Mouse (Mus musculus): Measurements from ENCODE around the gene Atp8a2. TPM values are rescaled to one million over a fixed set of nuclear protein-coding genes. Genes with fewer than 3 reads are reported as not detected.

Atp8a2 gene
- polyA plus RNA-seq, 1 experiment from 2014 or later = 0.59 TPM

GRCm38 (mm10) chr14:59692164-59692563 lies 504.8 kb downstream of the Atp8a2 start:
- Histone ChIP-seq H3K27ac (no peak overlapping the region), H3K4me1 (replicated peaks; ENCODE audit: insufficient read depth, low read length) (peaks cover 9% of the 10 kb centered on the region; the same call in 1 of the 2 replicates), H3K4me3 (replicated peaks; ENCODE audit: low read depth, low read length) (no peak overlapping the region), H3K4me2 (ENCODE audit: low read length) (no peak overlapping the region), H3K9me3 (replicated peaks; ENCODE audit: low read length) (no peaks in the 10 kb centered on the region), H3K27me3 (ENCODE audit: insufficient read depth, low read length) (no peaks in the 10 kb centered on the region), H3K36me3 (ENCODE audit: insufficient read depth, low read length) (no peaks in the 10 kb centered on the region), H3K9ac (ENCODE audit: low read depth, low read length) (no peak overlapping the region)
- 80% methylated on average over 6 of the region's 6 CpGs for WGBS
- DNase-seq (ENCODE audit: low spot score) (no peak), ATAC-seq (replicated peaks; ENCODE audit: low FRiP score, low read depth) (no peak)
- no peak for TF ChIP-seq CTCF (IDR thresholded peaks at IDR 0.05; ENCODE audit: low read depth)

GRCm38 (mm10) chr14:59691402-59691801 lies 505.6 kb downstream of the Atp8a2 start:
- no peaks in the 10 kb centered on the region for H3K27me3 ChIP-seq (ENCODE audit: insufficient read depth, low read length)
- no peak overlapping the region for H3K27ac ChIP-seq
- no peak for TF ChIP-seq CTCF (IDR thresholded peaks at IDR 0.05; ENCODE audit: low read depth)
- no peaks in the 10 kb centered on the region for H3K9me3 ChIP-seq (replicated peaks; ENCODE audit: low read length)
- H3K4me2 ChIP-seq (ENCODE audit: low read length) = no peak overlapping the region
- DNase-seq (ENCODE audit: low spot score) = no peak
- 37% methylated on average over 13 of the region's 13 CpGs for WGBS
- H3K4me3 ChIP-seq (replicated peaks; ENCODE audit: low read depth, low read length) = no peak overlapping the region
- no peak for ATAC-seq (replicated peaks; ENCODE audit: low FRiP score, low read depth)
- H3K9ac ChIP-seq (ENCODE audit: low read depth, low read length) = no peak overlapping the region
- peaks cover 9% of the 10 kb centered on the region; the same call in 1 of the 2 replicates for H3K4me1 ChIP-seq (replicated peaks; ENCODE audit: insufficient read depth, low read length)
- H3K36me3 ChIP-seq (ENCODE audit: insufficient read depth, low read length) = no peaks in the 10 kb centered on the region

GRCm38 (mm10) chr14:59690954-59691353 lies 506.0 kb downstream of the Atp8a2 start:
- H3K9me3 ChIP-seq (replicated peaks; ENCODE audit: low read length) = no peaks in the 10 kb centered on the region
- no peak for ATAC-seq (replicated peaks; ENCODE audit: low FRiP score, low read depth)
- H3K27me3 ChIP-seq (ENCODE audit: insufficient read depth, low read length) = no peaks in the 10 kb centered on the region
- no peak overlapping the region for H3K4me2 ChIP-seq (ENCODE audit: low read length)
- no peak for TF ChIP-seq CTCF (IDR thresholded peaks at IDR 0.05; ENCODE audit: low read depth)
- DNase-seq (ENCODE audit: low spot score) = no peak
- no peaks in the 10 kb centered on the region for H3K36me3 ChIP-seq (ENCODE audit: insufficient read depth, low read length)
- peaks cover 9% of the 10 kb centered on the region; the same call in 1 of the 2 replicates for H3K4me1 ChIP-seq (replicated peaks; ENCODE audit: insufficient read depth, low read length)
- 45% methylated on average over 12 of the region's 12 CpGs for WGBS
- H3K9ac ChIP-seq (ENCODE audit: low read depth, low read length) = no peak overlapping the region
- no peak overlapping the region for H3K27ac ChIP-seq
- no peak overlapping the region for H3K4me3 ChIP-seq (replicated peaks; ENCODE audit: low read depth, low read length)

- Histone ChIP-seq H3K9ac (ENCODE audit: low read depth, low read length) (no peak overlapping the region), H3K4me1 (replicated peaks; ENCODE audit: insufficient read depth, low read length) (peaks cover 9% of the 10 kb centered on the region; the same call in 1 of the 2 replicates), H3K36me3 (ENCODE audit: insufficient read depth, low read length) (no peaks in the 10 kb centered on the region), H3K27ac (no peak overlapping the region), H3K4me3 (replicated peaks; ENCODE audit: low read depth, low read length) (no peak overlapping the region), H3K9me3 (replicated peaks; ENCODE audit: low read length) (no peaks in the 10 kb centered on the region), H3K27me3 (ENCODE audit: insufficient read depth, low read length) (no peaks in the 10 kb centered on the region), H3K4me2 (ENCODE audit: low read length) (no peak overlapping the region)
- WGBS = 49% methylated on average over 4 of the region's 4 CpGs
- peak; percentile 72 for DNase-seq (ENCODE audit: low spot score)
- TF ChIP-seq CTCF (IDR thresholded peaks at IDR 0.05; ENCODE audit: low read depth) = no peak
- ATAC-seq (replicated peaks; ENCODE audit: low FRiP score, low read depth) = no peak
These were observed 507.4 kb downstream of the Atp8a2 start for GRCm38 (mm10) chr14:59689596-59689995.

- ATAC-seq (replicated peaks; ENCODE audit: low FRiP score, low read depth) (no peak), DNase-seq (ENCODE audit: low spot score) (no peak)
- H3K9me3 ChIP-seq (replicated peaks; ENCODE audit: low read length) = no peaks in the 10 kb centered on the region
- WGBS = 77% methylated on average over 5 of the region's 5 CpGs
- H3K4me2 ChIP-seq (ENCODE audit: low read length) = no peak overlapping the region
- peaks cover 7% of the 10 kb centered on the region; the same call in 1 of the 2 replicates for H3K4me1 ChIP-seq (replicated peaks; ENCODE audit: insufficient read depth, low read length)
- H3K27me3 ChIP-seq (ENCODE audit: insufficient read depth, low read length) = no peaks in the 10 kb centered on the region
- H3K27ac ChIP-seq = no peak overlapping the region
- H3K9ac ChIP-seq (ENCODE audit: low read depth, low read length) = no peak overlapping the region
- no peak for TF ChIP-seq CTCF (IDR thresholded peaks at IDR 0.05; ENCODE audit: low read depth)
- H3K4me3 ChIP-seq (replicated peaks; ENCODE audit: low read depth, low read length) = no peak overlapping the region
- H3K36me3 ChIP-seq (ENCODE audit: insufficient read depth, low read length) = no peaks in the 10 kb centered on the region
These were observed 510.8 kb downstream of the Atp8a2 start for GRCm38 (mm10) chr14:59686229-59686628.

- no peaks in the 10 kb centered on the region for H3K27me3 ChIP-seq (ENCODE audit: insufficient read depth, low read length)
- WGBS = 64% methylated on average over 8 of the region's 8 CpGs
- no peak for TF ChIP-seq CTCF (IDR thresholded peaks at IDR 0.05; ENCODE audit: low read depth)
- no peak overlapping the region for H3K27ac ChIP-seq
- H3K9ac ChIP-seq (ENCODE audit: low read depth, low read length) = no peak overlapping the region
- no peaks in the 10 kb centered on the region for H3K36me3 ChIP-seq (ENCODE audit: insufficient read depth, low read length)
- DNase-seq (ENCODE audit: low spot score) (no peak), ATAC-seq (replicated peaks; ENCODE audit: low FRiP score, low read depth) (no peak)
- no peak overlapping the region for H3K4me2 ChIP-seq (ENCODE audit: low read length)
- H3K4me3 ChIP-seq (replicated peaks; ENCODE audit: low read depth, low read length) = no peak overlapping the region
- H3K9me3 ChIP-seq (replicated peaks; ENCODE audit: low read length) = no peaks in the 10 kb centered on the region
- 0 out of 2 replicates have a peak, but pooled peaks cover 5% of the 10 kb centered on the region for H3K4me1 ChIP-seq (replicated peaks; ENCODE audit: insufficient read depth, low read length)
These were observed 511.6 kb downstream of the Atp8a2 start for GRCm38 (mm10) chr14:59685343-59685742.

- H3K27ac ChIP-seq = no peak overlapping the region
- no peaks in the 10 kb centered on the region for H3K27me3 ChIP-seq (ENCODE audit: insufficient read depth, low read length)
- H3K4me2 ChIP-seq (ENCODE audit: low read length) = no peak overlapping the region
- WGBS = 67% methylated on average over 4 of the region's 4 CpGs
- H3K36me3 ChIP-seq (ENCODE audit: insufficient read depth, low read length) = no peaks in the 10 kb centered on the region
- no peak for DNase-seq (ENCODE audit: low spot score)
- no peaks in the 10 kb centered on the region for H3K9me3 ChIP-seq (replicated peaks; ENCODE audit: low read length)
- no peak overlapping the region for H3K9ac ChIP-seq (ENCODE audit: low read depth, low read length)
- ATAC-seq (replicated peaks; ENCODE audit: low FRiP score, low read depth) = no peak
- no peaks in the 10 kb centered on the region for H3K4me1 ChIP-seq (replicated peaks; ENCODE audit: insufficient read depth, low read length)
- no peak for TF ChIP-seq CTCF (IDR thresholded peaks at IDR 0.05; ENCODE audit: low read depth)
- H3K4me3 ChIP-seq (replicated peaks; ENCODE audit: low read depth, low read length) = no peak overlapping the region
These were observed 515.1 kb downstream of the Atp8a2 start for GRCm38 (mm10) chr14:59681906-59682305.

Measured in kidney, postnatal 0 days (tissue).